Mouse (Mus musculus): ENCODE measurements around the gene Fbxo22. TPM values are rescaled to one million over a fixed set of nuclear protein-coding genes. Genes with fewer than 3 reads are reported as not detected.

Gene Fbxo22
- polyA plus RNA-seq (2015; fragmentation: Nextera tagmentation; extraction: Ambion mirVana), result 69.5 and 69.6 TPM in 2 replicates

DNA sequence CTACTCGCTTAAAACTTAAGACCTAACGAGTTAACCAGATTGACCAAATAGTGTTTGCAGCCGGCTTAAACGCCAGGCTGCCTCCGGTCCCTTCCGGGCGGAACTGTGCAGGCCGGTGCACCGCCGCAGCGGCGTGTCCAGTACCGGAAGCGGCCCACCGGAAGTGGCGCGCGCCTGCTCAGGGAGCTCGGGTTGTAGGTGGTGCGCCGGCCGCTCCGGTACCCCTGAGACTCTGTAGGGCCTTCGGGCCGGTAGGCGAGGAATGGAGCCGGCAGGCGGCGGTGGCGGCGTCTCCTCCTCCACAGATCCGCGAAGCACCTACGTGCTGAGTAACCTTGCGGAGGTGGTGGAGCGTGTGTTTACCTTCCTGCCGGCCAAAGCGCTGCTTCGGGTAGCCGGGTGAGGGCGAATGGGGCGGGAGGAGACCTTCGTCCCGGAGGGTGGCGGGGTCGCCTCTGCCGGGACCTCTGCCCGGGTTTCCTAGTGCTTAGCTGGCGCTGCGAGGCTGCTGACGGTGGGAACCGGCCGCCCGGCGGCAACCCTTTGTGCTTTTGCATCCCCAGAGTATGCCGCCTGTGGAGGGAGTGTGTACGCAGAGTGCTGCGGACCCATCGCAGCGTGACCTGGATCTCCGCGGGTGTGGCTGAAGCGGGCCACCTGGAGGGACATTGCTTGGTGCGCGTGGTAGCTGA, at the start of gene Fbxo22:
TSS of gene Fbxo22 (plus strand) at position 136 of the 692 bp plus-strand sequence.
- WGBS, result under 1% methylated on average over 65 of the region's 65 CpGs

DNA sequence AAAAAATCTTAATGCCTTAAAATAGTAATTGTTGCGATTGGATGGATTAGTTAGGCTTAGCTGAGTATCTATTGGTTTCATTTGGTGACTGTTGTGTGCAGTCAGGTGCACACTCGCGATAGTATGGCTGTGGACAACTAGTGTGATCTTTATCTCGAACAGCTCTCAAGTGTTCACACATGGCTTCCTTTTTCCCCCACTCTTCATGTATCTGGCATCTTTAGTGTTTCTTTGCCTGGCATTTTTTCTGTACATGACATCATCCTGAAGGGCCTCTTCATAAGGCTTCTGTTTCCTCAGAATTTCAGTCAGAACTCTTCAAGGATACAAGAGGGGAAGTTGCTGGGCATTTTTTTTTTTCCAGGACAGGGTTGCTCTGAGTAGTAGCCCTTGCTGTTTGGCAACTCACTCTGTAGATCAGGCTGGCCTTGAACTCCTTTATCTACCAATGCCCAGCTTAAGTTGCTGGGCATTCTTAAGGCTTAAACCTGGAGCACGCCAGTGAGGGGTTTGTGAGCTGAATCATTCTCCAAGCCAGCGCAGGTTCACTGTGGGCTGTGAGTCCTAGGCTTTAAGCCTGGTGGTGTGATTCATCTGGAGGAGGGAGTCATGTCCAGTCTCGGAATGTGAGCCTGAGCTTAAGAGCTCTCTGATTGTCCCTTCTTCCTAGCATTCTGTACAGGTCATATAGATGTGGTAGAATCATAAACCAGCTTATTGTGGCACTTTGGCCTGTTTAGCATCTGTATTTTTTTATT, 37.9 kb upstream of the Fbxo22 start:
- 77% methylated on average over 7 of the region's 7 CpGs for WGBS
- ATAC-seq (replicated peaks; ENCODE audit: low FRiP score), result no peak
- no peak overlapping the region for H3K9ac ChIP-seq

More for the DNA sequence above, at the start of gene Fbxo22:
- Histone ChIP-seq H3K4me1 (peaks cover 29% of the 10 kb centered on the region), H3K9me3 (replicated peaks) (no peaks in the 10 kb centered on the region), H3K36me3 (peaks cover 22% of the 10 kb centered on the region), H3K27ac (peak within 1 kb of the TSS; percentile 93), H3K9ac (peak within 1 kb of the TSS; percentile 80), H3K4me3 (replicated peaks) (peak within 1 kb of the TSS; percentile 83), H3K27me3 (no peaks in the 10 kb centered on the region), H3K4me2 (peak within 1 kb of the TSS; percentile 68)
- ATAC-seq (replicated peaks; ENCODE audit: low FRiP score), result peak; percentile 99

DNA sequence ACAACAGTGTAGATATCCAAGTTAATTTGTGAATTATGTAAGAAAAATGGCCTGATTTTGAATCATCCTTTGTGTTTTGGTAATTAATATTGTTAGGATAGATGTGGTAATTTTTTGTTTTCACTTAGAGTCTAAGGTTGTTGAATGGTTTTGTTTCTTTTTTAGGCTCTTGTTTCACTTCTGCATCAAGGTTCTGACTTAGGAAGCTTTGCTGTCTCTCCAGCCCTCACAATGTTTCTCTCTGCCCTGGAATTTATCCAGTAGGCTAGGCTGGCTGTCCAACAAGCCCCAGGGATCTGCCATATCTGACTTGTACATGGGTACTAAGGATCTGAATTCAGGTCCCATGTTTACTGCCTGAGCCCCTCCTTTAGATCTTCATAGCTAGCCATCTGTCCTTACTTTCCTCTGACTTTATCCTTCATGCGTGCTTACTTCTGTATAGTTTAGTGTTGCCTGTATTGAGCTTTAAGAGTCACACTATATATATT, 36.5 kb upstream of the Fbxo22 start:
- Histone ChIP-seq H3K4me1 (no peaks in the 10 kb centered on the region), H3K9ac (no peak overlapping the region), H3K36me3 (peaks cover 16% of the 10 kb centered on the region; the same call in 1 of the 2 replicates), H3K4me3 (replicated peaks) (no peak overlapping the region), H3K9me3 (replicated peaks) (no peaks in the 10 kb centered on the region), H3K27ac (no peak overlapping the region), H3K4me2 (no peak overlapping the region), H3K27me3 (no peaks in the 10 kb centered on the region)
- ATAC-seq (replicated peaks; ENCODE audit: low FRiP score), result no peak
- 100% methylated on average over 1 of the region's 1 CpGs for WGBS

More for the DNA sequence above, 37.9 kb upstream of the Fbxo22 start:
- no peaks in the 10 kb centered on the region for H3K4me1 ChIP-seq
- H3K9me3 ChIP-seq (replicated peaks), result no peaks in the 10 kb centered on the region
- no peak overlapping the region for H3K27ac ChIP-seq
- H3K27me3 ChIP-seq, result no peaks in the 10 kb centered on the region
- H3K4me2 ChIP-seq, result no peak overlapping the region
- no peak overlapping the region for H3K4me3 ChIP-seq (replicated peaks)
- peaks cover 20% of the 10 kb centered on the region; the same call in 1 of the 2 replicates for H3K36me3 ChIP-seq

DNA sequence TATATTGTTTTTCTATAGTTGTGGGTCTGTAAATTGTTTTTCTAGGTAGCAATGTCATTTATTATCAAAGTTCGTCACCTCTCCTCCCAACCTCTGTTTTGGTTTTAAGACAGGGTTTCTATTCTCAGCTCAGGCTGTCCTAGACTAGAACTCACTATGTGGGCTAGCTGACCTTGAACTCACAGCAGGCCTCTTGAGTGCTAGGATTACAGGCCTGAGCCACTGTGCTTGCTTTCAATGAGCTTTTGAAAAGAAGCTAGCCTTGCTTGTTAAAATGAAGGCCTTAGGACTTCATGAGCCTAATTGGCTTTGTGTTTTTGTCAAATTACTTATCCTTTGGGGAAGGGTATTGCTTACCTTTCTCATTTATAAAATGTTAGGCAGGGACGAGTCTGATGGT, 34.5 kb upstream of the Fbxo22 start:
- ATAC-seq (replicated peaks; ENCODE audit: low FRiP score), result no peak
- H3K4me3 ChIP-seq (replicated peaks), result no peak overlapping the region

DNA sequence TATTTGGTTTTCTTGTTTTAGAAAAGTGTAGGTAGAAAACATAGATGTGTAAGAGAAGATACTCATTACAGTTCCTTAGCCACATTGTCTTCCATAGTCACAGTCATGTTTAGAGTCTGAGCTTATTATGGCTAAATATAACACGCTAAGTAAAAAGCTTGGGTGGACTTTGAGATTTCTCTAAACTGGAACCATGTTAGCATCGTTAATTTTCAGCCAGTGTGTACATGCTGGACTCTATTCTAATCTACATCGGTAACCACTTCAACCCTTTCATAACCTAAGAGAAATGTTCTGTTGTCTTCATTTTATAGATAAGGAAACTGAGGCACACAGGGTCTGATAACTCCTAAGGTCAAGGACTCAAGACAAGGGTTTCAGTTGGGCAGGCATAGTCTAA, 12.8 kb upstream of the Fbxo22 start:
- Histone ChIP-seq H3K9ac (no peak overlapping the region), H3K27me3 (no peaks in the 10 kb centered on the region), H3K36me3 (peaks cover 37% of the 10 kb centered on the region), H3K27ac (no peak overlapping the region), H3K4me2 (no peak overlapping the region), H3K4me1 (no peaks in the 10 kb centered on the region), H3K9me3 (replicated peaks) (no peaks in the 10 kb centered on the region), H3K4me3 (replicated peaks) (no peak overlapping the region)
- 90% methylated on average over 3 of the region's 3 CpGs for WGBS
- ATAC-seq (replicated peaks; ENCODE audit: low FRiP score), result no peak

More for the DNA sequence above, 34.5 kb upstream of the Fbxo22 start:
- WGBS, result 83% methylated on average over 2 of the region's 2 CpGs
- H3K27me3 ChIP-seq, result no peaks in the 10 kb centered on the region
- no peaks in the 10 kb centered on the region for H3K4me1 ChIP-seq
- H3K36me3 ChIP-seq, result peaks cover 14% of the 10 kb centered on the region; the same call in 1 of the 2 replicates
- no peak overlapping the region for H3K27ac ChIP-seq
- H3K9me3 ChIP-seq (replicated peaks), result no peaks in the 10 kb centered on the region
- no peak overlapping the region for H3K4me2 ChIP-seq
- no peak overlapping the region for H3K9ac ChIP-seq

DNA sequence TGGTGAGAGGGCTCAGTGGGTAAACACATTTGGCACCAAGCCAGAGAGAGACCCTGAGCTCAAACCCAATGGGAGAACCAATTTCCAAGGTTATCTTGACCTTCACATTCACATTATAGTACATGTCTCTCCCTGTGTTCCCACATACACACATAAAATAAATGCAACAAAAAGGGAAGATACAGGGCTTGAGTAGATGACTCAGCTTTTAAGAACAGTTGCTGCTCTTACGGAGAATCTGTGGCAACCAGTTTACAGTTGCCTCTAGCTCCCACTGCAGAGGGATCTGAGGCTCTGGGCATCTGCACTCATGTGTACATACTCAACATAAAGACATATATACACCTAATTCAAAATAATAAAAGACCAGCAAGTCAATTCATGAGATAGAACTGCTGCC, 10.5 kb upstream of the Fbxo22 start:
- Histone ChIP-seq H3K9me3 (replicated peaks) (no peaks in the 10 kb centered on the region), H3K4me2 (no peak overlapping the region), H3K27me3 (no peaks in the 10 kb centered on the region), H3K36me3 (peaks cover 36% of the 10 kb centered on the region), H3K4me3 (replicated peaks) (no peak overlapping the region), H3K27ac (no peak overlapping the region), H3K9ac (no peak overlapping the region), H3K4me1 (no peaks in the 10 kb centered on the region)
- WGBS, result 94% methylated on average over 1 of the region's 1 CpGs
- ATAC-seq (replicated peaks; ENCODE audit: low FRiP score), result no peak

DNA sequence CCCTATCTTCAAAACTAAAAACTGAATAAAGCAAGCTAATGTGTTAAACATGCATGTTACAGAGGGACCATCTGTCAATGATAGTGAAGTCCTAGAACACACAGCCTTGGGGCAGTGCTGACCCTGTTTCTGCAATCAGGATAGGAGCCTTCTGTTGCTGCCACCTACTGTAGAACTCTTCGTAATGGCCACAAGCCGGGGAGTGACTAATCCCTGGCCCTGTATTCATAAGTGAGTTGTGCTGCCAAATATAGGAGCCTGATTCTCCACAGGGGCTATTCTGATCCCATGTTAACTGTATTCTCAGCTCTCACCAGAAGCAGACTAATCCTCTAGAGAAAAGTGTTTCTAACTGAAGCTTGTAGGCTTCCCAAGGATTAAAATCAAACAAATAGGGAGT, 9.4 kb upstream of the Fbxo22 start:
- no peak for ATAC-seq (replicated peaks; ENCODE audit: low FRiP score)
- no peaks in the 10 kb centered on the region for H3K9me3 ChIP-seq (replicated peaks)
- H3K27me3 ChIP-seq, result no peaks in the 10 kb centered on the region
- H3K27ac ChIP-seq, result no peak overlapping the region
- H3K9ac ChIP-seq, result no peak overlapping the region
- no peak overlapping the region for H3K4me2 ChIP-seq
- WGBS, result 82% methylated on average over 2 of the region's 2 CpGs
- peaks cover 37% of the 10 kb centered on the region for H3K36me3 ChIP-seq
- no peak overlapping the region for H3K4me3 ChIP-seq (replicated peaks)
- no peaks in the 10 kb centered on the region for H3K4me1 ChIP-seq

DNA sequence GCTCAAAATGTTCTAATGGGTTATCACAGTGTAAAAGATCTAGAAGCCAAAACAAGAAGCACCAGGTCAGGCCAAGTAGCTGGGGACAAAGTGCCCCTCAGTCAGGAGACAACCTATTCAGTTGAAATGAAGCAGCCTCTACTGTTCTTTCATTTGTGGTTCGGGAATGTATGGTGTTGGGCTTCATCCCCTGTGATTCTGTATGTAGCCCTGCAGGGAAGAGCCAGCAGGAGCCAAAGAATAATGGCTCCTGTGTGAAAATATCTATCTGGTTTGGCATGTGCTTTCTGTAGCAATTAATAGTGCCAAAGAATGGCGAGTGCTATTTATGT, 301 bp upstream of the Fbxo22 start:
- no peaks in the 10 kb centered on the region for H3K27me3 ChIP-seq
- H3K27ac ChIP-seq, result peak overlapping the region; percentile 93
- H3K36me3 ChIP-seq, result peaks cover 20% of the 10 kb centered on the region
- 0 out of 2 replicates have a peak, but pooled peaks have one; percentile 31 for ATAC-seq (replicated peaks; ENCODE audit: low FRiP score)
- peak overlapping the region; percentile 80 for H3K9ac ChIP-seq
- H3K9me3 ChIP-seq (replicated peaks), result no peaks in the 10 kb centered on the region
- peaks cover 29% of the 10 kb centered on the region for H3K4me1 ChIP-seq
- WGBS, result 2% methylated on average over 2 of the region's 2 CpGs
- peak overlapping the region; percentile 68 for H3K4me2 ChIP-seq
- H3K4me3 ChIP-seq (replicated peaks), result peak overlapping the region; percentile 83

DNA sequence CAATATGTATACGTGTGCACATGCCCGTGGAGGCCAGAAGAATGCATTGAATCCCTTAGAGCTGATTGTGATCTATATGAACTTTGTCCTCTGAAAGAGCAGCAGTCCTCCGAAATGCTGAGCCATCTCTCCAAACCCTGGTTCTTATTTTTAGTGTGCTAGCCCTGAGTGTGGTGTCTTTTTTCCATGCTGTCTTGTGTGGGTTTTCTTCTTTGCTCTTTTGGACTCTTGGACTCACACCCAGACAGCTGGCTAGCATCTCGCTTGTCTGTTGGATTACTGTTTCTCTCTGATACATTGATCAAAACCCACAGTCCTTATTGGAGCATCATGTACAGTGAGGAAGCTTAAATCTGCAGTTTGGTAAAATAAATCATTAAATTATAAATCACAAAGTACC, 2.9 kb downstream of the Fbxo22 start:
- H3K27me3 ChIP-seq, result no peaks in the 10 kb centered on the region
- H3K4me2 ChIP-seq, result no peak overlapping the region
- no peak overlapping the region for H3K27ac ChIP-seq
- H3K9ac ChIP-seq, result no peak overlapping the region
- ATAC-seq (replicated peaks; ENCODE audit: low FRiP score), result no peak
- 75% methylated on average over 4 of the region's 4 CpGs for WGBS
- peaks cover 31% of the 10 kb centered on the region for H3K4me1 ChIP-seq
- H3K9me3 ChIP-seq (replicated peaks), result no peaks in the 10 kb centered on the region
- H3K36me3 ChIP-seq, result peaks cover 37% of the 10 kb centered on the region
- H3K4me3 ChIP-seq (replicated peaks), result no peak overlapping the region

DNA sequence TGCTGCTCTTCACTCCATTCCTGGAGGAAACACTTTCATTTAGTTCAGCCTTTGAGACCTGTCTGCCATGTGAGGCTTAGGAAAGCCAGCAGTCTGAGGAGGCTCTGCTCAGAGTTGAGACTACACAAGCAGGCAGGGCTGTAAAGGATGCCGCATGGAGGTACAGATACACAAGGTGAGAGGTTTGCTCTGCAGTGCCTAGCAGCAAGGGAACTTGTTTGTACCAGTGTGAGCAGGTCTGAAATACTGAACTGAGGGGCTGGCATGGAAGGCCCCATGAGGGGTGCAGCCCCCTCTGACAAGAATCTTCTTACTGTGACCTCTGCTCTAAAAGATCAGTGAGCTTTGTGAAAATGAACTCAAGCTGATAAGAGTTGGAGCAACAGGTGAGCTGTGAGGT, 4.7 kb downstream of the Fbxo22 start:
- H3K4me1 ChIP-seq, result peaks cover 25% of the 10 kb centered on the region
- H3K27ac ChIP-seq, result no peak overlapping the region
- 90% methylated on average over 1 of the region's 1 CpGs for WGBS
- no peak overlapping the region for H3K4me2 ChIP-seq
- H3K27me3 ChIP-seq, result no peaks in the 10 kb centered on the region
- H3K36me3 ChIP-seq, result peaks cover 55% of the 10 kb centered on the region
- no peak for ATAC-seq (replicated peaks; ENCODE audit: low FRiP score)
- H3K9ac ChIP-seq, result no peak overlapping the region
- H3K4me3 ChIP-seq (replicated peaks), result no peak overlapping the region
- no peaks in the 10 kb centered on the region for H3K9me3 ChIP-seq (replicated peaks)

DNA sequence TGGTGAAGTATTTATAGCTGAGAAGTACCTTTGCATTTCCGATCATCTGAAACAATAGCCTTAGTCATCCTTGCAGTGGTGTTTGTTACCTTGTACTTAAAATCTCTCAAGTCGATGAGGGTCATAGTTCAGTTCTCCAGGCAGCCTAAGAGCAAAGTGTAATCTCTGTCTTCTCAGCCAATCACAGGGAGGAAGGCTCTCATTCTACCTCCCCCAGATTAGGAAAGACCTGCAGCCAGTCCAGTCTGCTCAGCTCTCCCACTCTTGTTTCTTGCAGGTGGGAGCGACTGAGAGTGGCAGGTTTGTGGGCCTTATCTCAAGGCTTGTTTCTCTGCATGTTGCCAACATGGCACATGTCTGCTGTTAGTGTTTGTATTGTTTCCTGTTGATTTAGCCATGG, 6.3 kb downstream of the Fbxo22 start:
- peaks cover 70% of the 10 kb centered on the region for H3K36me3 ChIP-seq
- no peak overlapping the region for H3K9ac ChIP-seq
- H3K27me3 ChIP-seq, result no peaks in the 10 kb centered on the region
- no peak overlapping the region for H3K4me2 ChIP-seq
- peak; percentile 36; the same call in 1 of the 2 replicates for ATAC-seq (replicated peaks; ENCODE audit: low FRiP score)
- WGBS, result 57% methylated on average over 3 of the region's 3 CpGs
- H3K27ac ChIP-seq, result no peak overlapping the region
- no peak overlapping the region for H3K4me3 ChIP-seq (replicated peaks)
- H3K9me3 ChIP-seq (replicated peaks), result no peaks in the 10 kb centered on the region
- H3K4me1 ChIP-seq, result peaks cover 18% of the 10 kb centered on the region

DNA sequence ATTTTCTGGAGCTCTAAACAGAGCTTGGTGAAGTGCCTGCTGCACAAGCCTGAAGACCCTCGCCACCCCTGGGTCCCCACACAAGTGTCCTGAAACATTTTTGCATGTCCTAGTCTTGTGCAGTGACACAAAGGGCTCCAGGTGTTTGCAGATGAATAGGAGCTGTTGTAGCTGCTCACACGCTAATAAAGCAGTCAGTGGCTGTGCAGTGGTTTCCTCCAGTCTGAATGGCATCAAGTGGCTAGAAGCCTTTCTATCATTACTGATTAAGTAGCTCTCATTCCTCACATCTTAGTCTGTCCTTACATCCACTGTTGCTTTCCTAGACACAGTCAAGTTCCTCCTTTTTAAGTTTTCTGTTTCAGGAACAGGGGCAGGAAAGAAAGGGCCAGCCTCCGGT, 6.9 kb downstream of the Fbxo22 start:
- no peak overlapping the region for H3K9ac ChIP-seq
- H3K36me3 ChIP-seq, result peaks cover 76% of the 10 kb centered on the region
- H3K27ac ChIP-seq, result no peak overlapping the region
- H3K27me3 ChIP-seq, result no peaks in the 10 kb centered on the region
- no peak overlapping the region for H3K4me3 ChIP-seq (replicated peaks)
- no peaks in the 10 kb centered on the region for H3K9me3 ChIP-seq (replicated peaks)
- no peak overlapping the region for H3K4me2 ChIP-seq
- H3K4me1 ChIP-seq, result peaks cover 12% of the 10 kb centered on the region; the same call in 1 of the 2 replicates
- WGBS, result 90% methylated on average over 3 of the region's 3 CpGs
- no peak for ATAC-seq (replicated peaks; ENCODE audit: low FRiP score)

Measured in kidney, embryonic 15.5 days (tissue).